Mouse (Mus musculus): ENCODE measurements around the gene Bahd1.

The Bahd1 gene

GRCm38 (mm10) chr2:118899981-118900825, at the start of gene Bahd1:
Gene Bahd1 (plus strand): TSS chr2:118900377.
- DNase-seq (ENCODE audit: low spot score in 2 of 2): peak in 1 of 2 experiments; percentile 11

- DNase-seq (ENCODE audit: low spot score in 2 of 2): no peak
Observed at GRCm38 (mm10) chr2:118851756-118852155, 48.4 kb upstream of the Bahd1 start.

GRCm38 (mm10) chr2:118861454-118862339, 38.5 kb upstream of the Bahd1 start, which contains the start of gene Ivd:
Gene Ivd (plus strand): TSS chr2:118861954.
- peak; percentile 85 to 88 for DNase-seq (ENCODE audit: low spot score in 2 of 2)

- no peak for DNase-seq (ENCODE audit: low spot score in 2 of 2)
Observed at GRCm38 (mm10) chr2:118862340-118862675, 37.9 kb upstream of the Bahd1 start.

- DNase-seq (ENCODE audit: low spot score in 2 of 2): no peak
Observed at GRCm38 (mm10) chr2:118870601-118871000, 29.6 kb upstream of the Bahd1 start.

- DNase-seq (ENCODE audit: low spot score in 2 of 2): no peak
Observed at GRCm38 (mm10) chr2:118871032-118871431, 29.1 kb upstream of the Bahd1 start.

GRCm38 (mm10) chr2:118873018-118873417, 27.2 kb upstream of the Bahd1 start:
- no peak for DNase-seq (ENCODE audit: low spot score in 2 of 2)

GRCm38 (mm10) chr2:118873890-118874430, 26.2 kb upstream of the Bahd1 start:
- no peak for DNase-seq (ENCODE audit: low spot score in 2 of 2)

GRCm38 (mm10) chr2:118875316-118875715, 24.9 kb upstream of the Bahd1 start:
- DNase-seq (ENCODE audit: low spot score in 2 of 2): no peak

GRCm38 (mm10) chr2:118876453-118876852, 23.7 kb upstream of the Bahd1 start:
- no peak for DNase-seq (ENCODE audit: low spot score in 2 of 2)

- DNase-seq (ENCODE audit: low spot score in 2 of 2): no peak
Observed at GRCm38 (mm10) chr2:118881019-118881418, 19.2 kb upstream of the Bahd1 start.

GRCm38 (mm10) chr2:118881956-118882355, 18.2 kb upstream of the Bahd1 start:
- DNase-seq (ENCODE audit: low spot score in 2 of 2): no peak

- peak; percentile 62 to 87 for DNase-seq (ENCODE audit: low spot score in 2 of 2)
Observed at GRCm38 (mm10) chr2:118882840-118883679, 17.1 kb upstream of the Bahd1 start.

GRCm38 (mm10) chr2:118887440-118887839, 12.7 kb upstream of the Bahd1 start:
- no peak for DNase-seq (ENCODE audit: low spot score in 2 of 2)

GRCm38 (mm10) chr2:118887845-118888548, 12.2 kb upstream of the Bahd1 start:
- no peak for DNase-seq (ENCODE audit: low spot score in 2 of 2)

- no peak for DNase-seq (ENCODE audit: low spot score in 2 of 2)
Observed at GRCm38 (mm10) chr2:118891173-118891572, 9.0 kb upstream of the Bahd1 start.

GRCm38 (mm10) chr2:118895990-118896913, 3.9 kb upstream of the Bahd1 start:
- peak; percentile 54 to 62 for DNase-seq (ENCODE audit: low spot score in 2 of 2)

GRCm38 (mm10) chr2:118896914-118897291, 3.3 kb upstream of the Bahd1 start:
- DNase-seq (ENCODE audit: low spot score in 2 of 2): no peak

GRCm38 (mm10) chr2:118897392-118897791, 2.8 kb upstream of the Bahd1 start:
- no peak for DNase-seq (ENCODE audit: low spot score in 2 of 2)

GRCm38 (mm10) chr2:118897808-118898207, 2.4 kb upstream of the Bahd1 start:
- no peak for DNase-seq (ENCODE audit: low spot score in 2 of 2)

All from thymus, postnatal 10 days (tissue).